Mouse (Mus musculus): Measurements from ENCODE around the gene Gm37240. TPM values are rescaled to one million over a fixed set of nuclear protein-coding genes. Genes with fewer than 3 reads are reported as not detected.

Gm37240 gene
- polyA plus RNA-seq, 1 experiment from 2014 or later = 3.3 TPM

- Histone ChIP-seq H3K36me3 (ENCODE audit: control insufficient read depth, insufficient read depth) (no peaks in the 10 kb centered on the region), H3K9ac (ENCODE audit: low read depth, low read length) (no peak overlapping the region), H3K4me2 (replicated peaks; ENCODE audit: low read depth) (no peak overlapping the region), H3K27ac (ENCODE audit: low read depth, low read length) (no peak overlapping the region), H3K9me3 (ENCODE audit: control insufficient read depth) (no peaks in the 10 kb centered on the region), H3K4me3 (ENCODE audit: low read depth, low read length) (no peak overlapping the region), H3K4me1 (replicated peaks; ENCODE audit: control insufficient read depth, insufficient read depth, low read length) (no peaks in the 10 kb centered on the region), H3K27me3 (replicated peaks; ENCODE audit: control insufficient read depth, insufficient read depth, low read length) (no peaks in the 10 kb centered on the region)
- 84% methylated on average over 7 of the region's 7 CpGs for WGBS
- no peak for TF ChIP-seq CTCF (IDR thresholded peaks at IDR 0.05; ENCODE audit: low read depth)
- ATAC-seq = no peak
These were observed 770.3 kb downstream of the Gm37240 start for GRCm38 (mm10) chr3:85117014-85117413.

- 57% methylated on average over 7 of the region's 7 CpGs for WGBS
- Histone ChIP-seq H3K4me2 (replicated peaks; ENCODE audit: low read depth) (no peak overlapping the region), H3K4me3 (ENCODE audit: low read depth, low read length) (no peak overlapping the region), H3K9ac (ENCODE audit: low read depth, low read length) (no peak overlapping the region), H3K9me3 (ENCODE audit: control insufficient read depth) (no peaks in the 10 kb centered on the region), H3K27ac (ENCODE audit: low read depth, low read length) (no peak overlapping the region), H3K4me1 (replicated peaks; ENCODE audit: control insufficient read depth, insufficient read depth, low read length) (no peaks in the 10 kb centered on the region), H3K36me3 (ENCODE audit: control insufficient read depth, insufficient read depth) (no peaks in the 10 kb centered on the region), H3K27me3 (replicated peaks; ENCODE audit: control insufficient read depth, insufficient read depth, low read length) (no peaks in the 10 kb centered on the region)
- no peak for ATAC-seq
- TF ChIP-seq CTCF (IDR thresholded peaks at IDR 0.05; ENCODE audit: low read depth) = no peak
These were observed 771.3 kb downstream of the Gm37240 start for GRCm38 (mm10) chr3:85115959-85116543.

GRCm38 (mm10) chr3:85113565-85113964, 773.8 kb downstream of the Gm37240 start:
- Histone ChIP-seq H3K27me3 (replicated peaks; ENCODE audit: control insufficient read depth, insufficient read depth, low read length) (no peaks in the 10 kb centered on the region), H3K27ac (ENCODE audit: low read depth, low read length) (no peak overlapping the region), H3K9ac (ENCODE audit: low read depth, low read length) (no peak overlapping the region), H3K9me3 (ENCODE audit: control insufficient read depth) (no peaks in the 10 kb centered on the region), H3K4me1 (replicated peaks; ENCODE audit: control insufficient read depth, insufficient read depth, low read length) (no peaks in the 10 kb centered on the region), H3K36me3 (ENCODE audit: control insufficient read depth, insufficient read depth) (no peaks in the 10 kb centered on the region), H3K4me2 (replicated peaks; ENCODE audit: low read depth) (no peak overlapping the region), H3K4me3 (ENCODE audit: low read depth, low read length) (no peak overlapping the region)
- TF ChIP-seq CTCF (IDR thresholded peaks at IDR 0.05; ENCODE audit: low read depth) = no peak
- ATAC-seq = no peak
- 69% methylated on average over 1 of the region's 1 CpGs for WGBS

GRCm38 (mm10) chr3:85110762-85111161, 776.6 kb downstream of the Gm37240 start:
- WGBS = 65% methylated on average over 4 of the region's 4 CpGs
- no peaks in the 10 kb centered on the region for H3K4me1 ChIP-seq (replicated peaks; ENCODE audit: control insufficient read depth, insufficient read depth, low read length)

GRCm38 (mm10) chr3:85109221-85109620, 778.1 kb downstream of the Gm37240 start:
- Histone ChIP-seq H3K27me3 (replicated peaks; ENCODE audit: control insufficient read depth, insufficient read depth, low read length) (no peaks in the 10 kb centered on the region), H3K27ac (ENCODE audit: low read depth, low read length) (no peak overlapping the region), H3K4me2 (replicated peaks; ENCODE audit: low read depth) (no peak overlapping the region), H3K4me1 (replicated peaks; ENCODE audit: control insufficient read depth, insufficient read depth, low read length) (no peaks in the 10 kb centered on the region), H3K9me3 (ENCODE audit: control insufficient read depth) (no peaks in the 10 kb centered on the region), H3K36me3 (ENCODE audit: control insufficient read depth, insufficient read depth) (no peaks in the 10 kb centered on the region), H3K9ac (ENCODE audit: low read depth, low read length) (no peak overlapping the region), H3K4me3 (ENCODE audit: low read depth, low read length) (no peak overlapping the region)
- no peak for ATAC-seq
- 48% methylated on average over 2 of the region's 2 CpGs for WGBS
- TF ChIP-seq CTCF (IDR thresholded peaks at IDR 0.05; ENCODE audit: low read depth) = no peak

More at GRCm38 (mm10) chr3:85110762-85111161, 776.6 kb downstream of the Gm37240 start:
- Histone ChIP-seq H3K9me3 (ENCODE audit: control insufficient read depth) (no peaks in the 10 kb centered on the region), H3K9ac (ENCODE audit: low read depth, low read length) (no peak overlapping the region), H3K27ac (ENCODE audit: low read depth, low read length) (no peak overlapping the region), H3K4me3 (ENCODE audit: low read depth, low read length) (no peak overlapping the region), H3K36me3 (ENCODE audit: control insufficient read depth, insufficient read depth) (no peaks in the 10 kb centered on the region), H3K4me2 (replicated peaks; ENCODE audit: low read depth) (no peak overlapping the region), H3K27me3 (replicated peaks; ENCODE audit: control insufficient read depth, insufficient read depth, low read length) (no peaks in the 10 kb centered on the region)
- no peak for ATAC-seq
- TF ChIP-seq CTCF (IDR thresholded peaks at IDR 0.05; ENCODE audit: low read depth) = no peak

GRCm38 (mm10) chr3:85108396-85108795, 778.9 kb downstream of the Gm37240 start:
- TF ChIP-seq CTCF (IDR thresholded peaks at IDR 0.05; ENCODE audit: low read depth) = no peak
- 92% methylated on average over 3 of the region's 3 CpGs for WGBS
- no peak overlapping the region for H3K9ac ChIP-seq (ENCODE audit: low read depth, low read length)
- H3K4me1 ChIP-seq (replicated peaks; ENCODE audit: control insufficient read depth, insufficient read depth, low read length) = no peaks in the 10 kb centered on the region
- no peaks in the 10 kb centered on the region for H3K9me3 ChIP-seq (ENCODE audit: control insufficient read depth)
- no peak overlapping the region for H3K27ac ChIP-seq (ENCODE audit: low read depth, low read length)
- H3K4me3 ChIP-seq (ENCODE audit: low read depth, low read length) = no peak overlapping the region
- no peak for ATAC-seq
- no peaks in the 10 kb centered on the region for H3K36me3 ChIP-seq (ENCODE audit: control insufficient read depth, insufficient read depth)
- no peaks in the 10 kb centered on the region for H3K27me3 ChIP-seq (replicated peaks; ENCODE audit: control insufficient read depth, insufficient read depth, low read length)
- no peak overlapping the region for H3K4me2 ChIP-seq (replicated peaks; ENCODE audit: low read depth)

- Histone ChIP-seq H3K36me3 (ENCODE audit: control insufficient read depth, insufficient read depth) (no peaks in the 10 kb centered on the region), H3K27me3 (replicated peaks; ENCODE audit: control insufficient read depth, insufficient read depth, low read length) (no peaks in the 10 kb centered on the region), H3K27ac (ENCODE audit: low read depth, low read length) (no peak overlapping the region), H3K4me1 (replicated peaks; ENCODE audit: control insufficient read depth, insufficient read depth, low read length) (no peaks in the 10 kb centered on the region), H3K4me2 (replicated peaks; ENCODE audit: low read depth) (no peak overlapping the region), H3K4me3 (ENCODE audit: low read depth, low read length) (no peak overlapping the region), H3K9me3 (ENCODE audit: control insufficient read depth) (no peaks in the 10 kb centered on the region), H3K9ac (ENCODE audit: low read depth, low read length) (no peak overlapping the region)
- no peak for ATAC-seq
- 49% methylated on average over 11 of the region's 11 CpGs for WGBS
- no peak for TF ChIP-seq CTCF (IDR thresholded peaks at IDR 0.05; ENCODE audit: low read depth)
These were observed 780.4 kb downstream of the Gm37240 start for GRCm38 (mm10) chr3:85106956-85107355.

Data from intestine, postnatal 0 days (tissue).